Mouse (Mus musculus): Measurements from ENCODE around the gene Tac4.

- TF ChIP-seq POLR2A (IDR thresholded peaks at IDR 0.05; ENCODE audit: insufficient read depth, low read length) (no peak), CTCF (IDR thresholded peaks at IDR 0.05; ENCODE audit: low read depth, low read length) (no peak)
These were observed 5.6 kb upstream of the Tac4 start for GRCm38 (mm10) chr11:95255747-95256146.

Measured in ES-Bruce4 (cell line).